Mouse (Mus musculus): ENCODE data around the gene Mdp1. TPM values are rescaled to one million over a fixed set of nuclear protein-coding genes. Genes with fewer than 3 reads are reported as not detected.

Mdp1 gene
- 51.3 and 54.3 TPM in 2 replicates for polyA plus RNA-seq (2015; fragmentation: Nextera tagmentation; extraction: Ambion mirVana)

GRCm38 (mm10) chr14:55659960-55660573 lies at the start of gene Mdp1:
Gene Mdp1, minus strand, starts transcription at chr14:55660508.
- under 1% methylated on average over 39 of the region's 39 CpGs for WGBS
- H3K4me3 ChIP-seq (replicated peaks): peak within 1 kb of the TSS; percentile 71

GRCm38 (mm10) chr14:55709509-55709908 lies 49.2 kb upstream of the Mdp1 start:
- Histone ChIP-seq H3K4me2 (no peak overlapping the region), H3K27ac (no peak overlapping the region), H3K9me3 (no peaks in the 10 kb centered on the region), H3K36me3 (no peaks in the 10 kb centered on the region), H3K4me1 (peaks cover 7% of the 10 kb centered on the region; the same call in 1 of the 2 replicates), H3K27me3 (replicated peaks) (no peaks in the 10 kb centered on the region), H3K4me3 (replicated peaks) (no peak overlapping the region), H3K9ac (no peak overlapping the region)
- WGBS: 85% methylated on average over 4 of the region's 4 CpGs
- ATAC-seq (ENCODE audit: insufficient read depth, low FRiP score, low read depth): no peak

More at GRCm38 (mm10) chr14:55659960-55660573, at the start of gene Mdp1:
- peak within 1 kb of the TSS; percentile 57 for H3K27ac ChIP-seq
- no peaks in the 10 kb centered on the region for H3K27me3 ChIP-seq (replicated peaks)
- peak within 1 kb of the TSS; percentile 69 for H3K9ac ChIP-seq
- peaks cover 7% of the 10 kb centered on the region for H3K36me3 ChIP-seq
- ATAC-seq (ENCODE audit: insufficient read depth, low FRiP score, low read depth): peak; percentile 92
- peak within 1 kb of the TSS; percentile 53 for H3K4me2 ChIP-seq
- no peaks in the 10 kb centered on the region for H3K9me3 ChIP-seq
- H3K4me1 ChIP-seq: peaks cover 5% of the 10 kb centered on the region; the same call in 1 of the 2 replicates

GRCm38 (mm10) chr14:55707397-55707796 lies 47.1 kb upstream of the Mdp1 start:
- Histone ChIP-seq H3K4me2 (no peak overlapping the region), H3K4me3 (replicated peaks) (no peak overlapping the region), H3K9me3 (no peaks in the 10 kb centered on the region), H3K27me3 (replicated peaks) (no peaks in the 10 kb centered on the region), H3K36me3 (no peaks in the 10 kb centered on the region), H3K27ac (no peak overlapping the region), H3K4me1 (no peaks in the 10 kb centered on the region), H3K9ac (no peak overlapping the region)
- WGBS: 69% methylated on average over 5 of the region's 5 CpGs
- ATAC-seq (ENCODE audit: insufficient read depth, low FRiP score, low read depth): no peak

GRCm38 (mm10) chr14:55706051-55706600 lies 45.8 kb upstream of the Mdp1 start:
- Histone ChIP-seq H3K9me3 (no peaks in the 10 kb centered on the region), H3K27me3 (replicated peaks) (no peaks in the 10 kb centered on the region), H3K9ac (no peak overlapping the region), H3K27ac (no peak overlapping the region), H3K36me3 (no peaks in the 10 kb centered on the region), H3K4me3 (replicated peaks) (no peak overlapping the region), H3K4me2 (no peak overlapping the region), H3K4me1 (no peaks in the 10 kb centered on the region)
- no peak for ATAC-seq (ENCODE audit: insufficient read depth, low FRiP score, low read depth)
- 83% methylated on average over 8 of the region's 8 CpGs for WGBS

- no peaks in the 10 kb centered on the region for H3K36me3 ChIP-seq
- H3K9ac ChIP-seq: no peak overlapping the region
- no peaks in the 10 kb centered on the region for H3K4me1 ChIP-seq
- no peaks in the 10 kb centered on the region for H3K9me3 ChIP-seq
- no peaks in the 10 kb centered on the region for H3K27me3 ChIP-seq (replicated peaks)
- H3K4me3 ChIP-seq (replicated peaks): no peak overlapping the region
- H3K4me2 ChIP-seq: no peak overlapping the region
- no peak overlapping the region for H3K27ac ChIP-seq
- 48% methylated on average over 6 of the region's 6 CpGs for WGBS
- no peak for ATAC-seq (ENCODE audit: insufficient read depth, low FRiP score, low read depth)
Measured at GRCm38 (mm10) chr14:55702761-55703160, 42.5 kb upstream of the Mdp1 start.

GRCm38 (mm10) chr14:55701131-55701530 lies 40.8 kb upstream of the Mdp1 start:
- H3K4me2 ChIP-seq: no peak overlapping the region
- H3K9me3 ChIP-seq: no peaks in the 10 kb centered on the region
- ATAC-seq (ENCODE audit: insufficient read depth, low FRiP score, low read depth): no peak
- no peak overlapping the region for H3K4me3 ChIP-seq (replicated peaks)
- H3K27me3 ChIP-seq (replicated peaks): no peaks in the 10 kb centered on the region
- H3K9ac ChIP-seq: no peak overlapping the region
- H3K27ac ChIP-seq: no peak overlapping the region
- H3K36me3 ChIP-seq: no peaks in the 10 kb centered on the region
- 57% methylated on average over 9 of the region's 9 CpGs for WGBS
- H3K4me1 ChIP-seq: no peaks in the 10 kb centered on the region

GRCm38 (mm10) chr14:55697226-55697625 lies 36.9 kb upstream of the Mdp1 start:
- Histone ChIP-seq H3K9ac (no peak overlapping the region), H3K9me3 (no peaks in the 10 kb centered on the region), H3K27me3 (replicated peaks) (no peaks in the 10 kb centered on the region), H3K4me2 (no peak overlapping the region), H3K4me3 (replicated peaks) (no peak overlapping the region), H3K27ac (no peak overlapping the region), H3K36me3 (no peaks in the 10 kb centered on the region), H3K4me1 (no peaks in the 10 kb centered on the region)
- 78% methylated on average over 4 of the region's 4 CpGs for WGBS
- ATAC-seq (ENCODE audit: insufficient read depth, low FRiP score, low read depth): no peak

- WGBS: 63% methylated on average over 10 of the region's 10 CpGs
- Histone ChIP-seq H3K4me1 (no peaks in the 10 kb centered on the region), H3K9ac (no peak overlapping the region), H3K27me3 (replicated peaks) (no peaks in the 10 kb centered on the region), H3K36me3 (no peaks in the 10 kb centered on the region), H3K9me3 (no peaks in the 10 kb centered on the region), H3K4me3 (replicated peaks) (no peak overlapping the region), H3K27ac (no peak overlapping the region), H3K4me2 (no peak overlapping the region)
- no peak for ATAC-seq (ENCODE audit: insufficient read depth, low FRiP score, low read depth)
Measured at GRCm38 (mm10) chr14:55689433-55689832, 29.1 kb upstream of the Mdp1 start.

GRCm38 (mm10) chr14:55682118-55682493 lies 21.8 kb upstream of the Mdp1 start:
- no peaks in the 10 kb centered on the region for H3K27me3 ChIP-seq (replicated peaks)
- no peaks in the 10 kb centered on the region for H3K9me3 ChIP-seq
- H3K4me1 ChIP-seq: peaks cover 14% of the 10 kb centered on the region; the same call in 1 of the 2 replicates
- peak overlapping the region; percentile 87 for H3K4me2 ChIP-seq
- WGBS: 8% methylated on average over 3 of the region's 3 CpGs
- H3K27ac ChIP-seq: peak overlapping the region; percentile 17; the same call in 1 of the 2 replicates
- peak overlapping the region; percentile 14; the same call in 1 of the 2 replicates for H3K9ac ChIP-seq
- H3K36me3 ChIP-seq: peaks cover 26% of the 10 kb centered on the region
- H3K4me3 ChIP-seq (replicated peaks): peak overlapping the region; percentile 83
- 0 out of 2 replicates have a peak, but pooled peaks have one; percentile 2 for ATAC-seq (ENCODE audit: insufficient read depth, low FRiP score, low read depth)

GRCm38 (mm10) chr14:55681160-55682117 lies 21.1 kb upstream of the Mdp1 start, which contains the start of gene Tinf2:
Gene Tinf2, minus strand, starts transcription at chr14:55681820.
- H3K4me3 ChIP-seq (replicated peaks): peak within 1 kb of the TSS; percentile 83
- ATAC-seq (ENCODE audit: insufficient read depth, low FRiP score, low read depth): peak; percentile 97
- no peaks in the 10 kb centered on the region for H3K27me3 ChIP-seq (replicated peaks)
- H3K36me3 ChIP-seq: peaks cover 31% of the 10 kb centered on the region
- peak within 1 kb of the TSS; percentile 77 for H3K9ac ChIP-seq
- peaks cover 14% of the 10 kb centered on the region; the same call in 1 of the 2 replicates for H3K4me1 ChIP-seq
- H3K27ac ChIP-seq: peak within 1 kb of the TSS; percentile 90
- no peaks in the 10 kb centered on the region for H3K9me3 ChIP-seq
- under 1% methylated on average over 66 of the region's 66 CpGs for WGBS
- peak within 1 kb of the TSS; percentile 87 for H3K4me2 ChIP-seq

GRCm38 (mm10) chr14:55677615-55678014 lies 17.3 kb upstream of the Mdp1 start:
- Histone ChIP-seq H3K4me2 (no peak overlapping the region), H3K9ac (no peak overlapping the region), H3K4me3 (replicated peaks) (no peak overlapping the region), H3K27ac (no peak overlapping the region), H3K4me1 (peaks cover 14% of the 10 kb centered on the region; the same call in 1 of the 2 replicates), H3K36me3 (peaks cover 42% of the 10 kb centered on the region), H3K9me3 (no peaks in the 10 kb centered on the region), H3K27me3 (replicated peaks) (no peaks in the 10 kb centered on the region)
- ATAC-seq (ENCODE audit: insufficient read depth, low FRiP score, low read depth): no peak
- 80% methylated on average over 4 of the region's 4 CpGs for WGBS
